Mouse (Mus musculus) urinary bladder, postnatal 25 days (tissue): ENCODE data around the gene Sash1.

ENCODE experiments used
- DNase-seq: peaks from one replicate; pipeline ENCODE4 v3.0.0; 2022; ENCODE audit warnings: low spot score

Sash1 gene

DNA sequence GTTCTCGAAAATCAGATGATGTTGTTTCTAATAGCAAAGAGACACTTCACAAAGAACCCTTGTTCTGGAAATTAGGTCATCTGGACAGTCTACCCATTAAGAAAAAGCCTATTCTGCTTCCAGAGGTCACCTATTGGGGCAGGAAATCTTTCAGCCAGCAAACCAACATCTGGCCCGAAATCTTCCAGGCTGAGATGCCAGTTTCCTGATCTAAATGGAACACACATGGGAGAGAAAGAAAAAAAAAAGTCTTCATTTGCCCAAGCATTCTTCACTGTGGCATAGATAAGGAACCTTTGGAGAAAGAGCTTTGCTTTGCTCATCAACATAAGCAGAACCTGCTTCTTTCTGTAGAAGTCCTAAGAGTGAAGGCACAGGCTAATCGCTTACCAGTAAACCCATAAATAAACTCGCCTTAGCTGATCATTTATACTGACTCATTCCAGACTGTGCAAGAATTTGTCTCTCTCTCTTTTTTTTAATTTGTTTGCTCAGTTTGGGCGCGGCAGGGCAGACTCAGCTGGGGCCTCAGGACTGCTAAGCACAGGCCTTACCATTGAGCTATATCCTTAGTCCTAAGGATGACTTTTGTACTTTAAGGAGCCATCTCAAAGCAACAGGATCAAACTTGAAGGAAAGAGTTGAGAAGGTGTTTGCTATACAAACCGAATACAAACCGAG, 13.1 kb upstream of the Sash1 start:
- no peak for DNase-seq

DNA sequence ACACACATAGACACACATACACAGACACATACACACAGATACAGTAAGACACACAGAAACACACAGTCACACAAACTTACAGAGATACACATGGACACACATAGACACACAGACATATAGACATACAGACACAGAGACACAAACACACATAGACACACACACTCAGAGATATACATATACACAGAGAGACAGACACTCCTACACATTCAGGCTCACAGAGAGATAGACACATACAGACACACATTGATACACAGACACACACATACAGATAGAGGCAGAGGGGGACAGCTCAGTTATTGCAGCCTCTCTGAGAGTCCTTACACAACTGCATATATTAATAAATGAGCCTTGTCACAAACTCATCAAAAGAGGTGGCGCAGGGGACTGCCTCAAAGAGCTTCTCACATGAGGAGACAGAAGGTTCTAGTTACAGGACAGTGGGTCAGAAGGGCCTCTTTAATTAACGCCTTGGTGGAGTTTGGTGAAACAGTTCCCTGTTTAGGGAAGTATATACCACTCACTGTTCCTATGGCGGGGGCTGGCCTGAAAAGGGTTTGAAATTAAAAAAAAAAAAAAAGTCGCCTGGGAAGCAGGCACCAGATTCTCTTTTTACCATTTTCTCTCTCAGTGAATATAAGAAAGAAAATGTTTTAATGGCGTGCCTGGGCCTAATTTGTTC, 12.4 kb upstream of the Sash1 start:
- no peak for DNase-seq

DNA sequence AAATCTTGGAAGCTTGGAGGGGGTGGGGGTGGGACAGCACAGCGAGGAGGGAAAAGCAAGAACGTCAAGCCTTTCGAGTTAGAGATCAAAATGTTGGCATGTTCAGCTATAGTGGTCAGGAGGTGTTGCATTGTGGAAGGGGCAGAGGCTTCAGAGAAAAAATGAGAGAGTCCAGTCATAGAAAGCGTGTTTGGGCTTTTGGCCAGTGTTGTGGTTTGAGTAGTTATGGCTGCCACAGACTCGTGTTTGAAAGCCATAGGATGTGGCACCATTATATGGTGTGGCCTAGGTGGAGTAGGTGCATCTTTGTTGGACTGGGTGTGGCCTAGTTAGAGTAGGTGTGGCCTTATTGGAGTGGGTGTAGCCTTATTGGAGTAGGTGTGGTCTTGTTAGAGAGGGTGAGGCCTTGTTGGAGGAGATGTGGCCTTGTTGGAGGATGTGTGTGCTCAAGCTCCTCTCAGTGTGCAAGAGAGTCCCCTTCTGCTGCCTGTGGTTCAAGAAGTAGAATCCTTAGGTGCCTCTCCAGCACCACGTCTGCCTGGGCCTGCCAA, 9.2 kb upstream of the Sash1 start:
- no peak for DNase-seq

DNA sequence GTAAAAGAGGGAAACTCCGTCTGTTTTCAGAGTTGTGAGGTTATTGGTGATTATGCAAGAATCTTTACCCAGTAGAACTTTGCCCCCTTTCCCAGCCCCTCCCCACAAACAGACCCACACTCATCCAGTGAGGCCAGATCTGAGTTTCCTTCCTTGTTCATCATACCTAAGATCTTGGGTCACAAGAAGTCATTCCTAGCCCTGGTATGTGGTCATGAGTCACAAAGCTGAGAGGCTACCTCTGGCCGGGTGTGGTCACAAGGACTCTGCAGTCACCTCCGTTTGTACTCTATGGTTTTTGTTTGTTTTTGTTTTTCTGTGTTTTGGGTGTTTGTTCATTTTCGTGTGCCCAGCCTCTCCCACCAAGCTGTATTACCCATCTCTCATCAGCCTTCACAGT, 4.6 kb upstream of the Sash1 start:
- no peak for DNase-seq

DNA sequence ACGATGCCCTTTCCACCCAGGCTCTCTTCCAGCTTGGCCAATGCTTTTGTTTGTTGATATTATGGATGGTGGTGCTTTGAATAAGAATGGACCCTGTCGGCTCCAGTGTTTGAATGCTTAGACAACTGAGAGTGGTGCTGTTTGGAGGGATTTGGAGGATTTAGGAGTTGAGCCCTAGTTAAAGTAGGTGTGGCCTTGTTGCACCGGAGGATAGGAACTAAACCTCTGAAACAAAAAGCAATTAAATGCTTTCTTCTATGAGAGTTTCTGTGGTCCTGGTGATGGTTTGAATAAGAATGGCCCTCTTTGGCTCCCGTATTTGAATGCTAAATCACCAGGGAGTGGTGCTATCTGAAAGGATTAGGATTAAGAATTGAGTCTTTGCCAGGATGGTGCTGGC, 3.5 kb upstream of the Sash1 start:
- no peak for DNase-seq

DNA sequence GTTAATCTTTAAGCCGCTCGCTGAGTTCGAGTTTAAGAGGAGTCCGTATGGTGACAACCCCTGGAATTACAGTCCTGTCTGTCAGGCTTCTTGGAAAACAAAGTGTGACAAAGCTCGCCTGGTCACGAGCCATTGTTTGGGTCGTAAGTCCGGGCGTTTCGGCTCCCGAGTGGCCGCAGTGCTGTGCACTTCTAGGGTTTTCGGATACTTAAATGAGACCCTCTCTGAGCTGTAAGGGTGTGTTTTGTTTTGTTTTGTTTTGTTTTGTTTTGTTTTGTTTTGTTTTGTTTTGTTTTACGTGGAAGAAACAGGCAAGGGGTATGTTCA, 621 bp upstream of the Sash1 start:
- no peak for DNase-seq

DNA sequence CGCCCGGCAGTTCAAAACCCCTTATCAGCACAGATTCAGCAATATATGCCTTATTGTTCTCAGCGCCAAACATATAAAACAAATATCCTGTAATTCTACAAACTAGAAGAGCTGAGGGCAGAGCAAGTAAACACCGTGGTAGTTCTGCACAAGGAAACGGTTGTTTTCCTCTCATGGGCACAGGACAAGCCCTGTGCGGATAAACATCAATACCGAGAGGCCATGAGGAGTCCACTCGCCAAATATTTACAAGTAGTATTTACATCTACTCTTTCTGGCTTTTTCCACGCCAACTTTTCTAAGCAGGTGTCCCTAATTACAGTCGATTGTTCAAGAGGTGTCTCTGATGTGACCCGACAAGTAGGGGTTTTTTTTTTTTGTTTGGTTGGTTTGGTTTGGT, 669 bp downstream of the Sash1 start:
- no peak for DNase-seq

DNA sequence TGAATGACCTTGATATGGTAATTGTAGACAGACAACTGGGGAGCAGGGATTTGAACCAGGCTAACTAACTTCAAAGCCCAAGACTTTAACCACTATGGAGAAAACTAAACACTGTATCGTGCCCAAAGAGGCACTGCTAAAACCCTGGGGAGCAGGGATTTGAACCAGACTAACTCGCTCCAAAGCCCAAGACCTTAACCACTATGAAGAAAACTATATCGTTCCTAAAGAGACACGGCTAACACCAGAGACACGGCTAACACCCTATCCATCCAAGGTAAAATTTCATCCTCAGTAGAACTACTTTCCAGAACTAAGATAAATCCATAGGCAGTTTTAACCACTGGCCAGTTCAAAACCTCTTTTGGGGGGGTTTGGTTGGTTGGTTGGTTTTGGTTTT, 1.3 kb downstream of the Sash1 start:
- no peak for DNase-seq

DNA sequence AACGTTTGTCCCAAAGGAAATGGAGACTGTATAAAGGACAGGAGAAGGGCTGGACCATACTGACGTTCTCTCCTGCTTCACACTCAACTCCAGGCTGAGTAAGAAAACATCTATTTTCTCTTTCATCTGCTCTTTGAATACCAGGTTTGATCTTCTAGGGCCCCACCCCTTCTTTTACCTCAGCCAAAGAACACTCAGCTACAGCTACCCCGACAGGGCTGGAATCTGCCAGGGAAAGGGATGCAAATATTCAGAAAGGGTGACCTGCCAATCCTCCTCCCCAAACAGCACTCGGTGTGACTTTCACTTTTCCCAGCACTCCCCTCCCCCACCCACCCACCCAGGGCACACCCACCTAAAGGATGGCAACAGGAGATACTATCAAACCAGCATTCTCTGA, 2.2 kb downstream of the Sash1 start:
- no peak for DNase-seq

DNA sequence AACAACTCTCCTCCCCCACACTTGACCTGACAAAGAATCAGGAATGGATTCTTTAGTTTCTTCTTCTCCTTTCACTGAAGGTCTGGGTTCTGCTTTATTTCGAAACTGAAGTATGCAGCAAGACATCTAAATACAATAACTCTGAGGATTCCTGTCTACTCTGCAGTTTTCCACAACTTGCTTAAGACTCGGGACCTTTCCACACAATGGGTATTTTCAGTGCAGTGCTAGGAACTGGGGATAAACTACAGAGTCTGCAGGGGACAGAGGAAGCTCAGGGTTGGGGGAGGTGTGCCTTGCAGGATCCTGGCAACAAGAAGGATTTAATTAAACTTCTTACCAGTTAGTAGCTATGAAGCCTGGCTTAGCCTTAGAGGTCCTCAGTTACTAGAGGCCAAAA, 4.1 kb downstream of the Sash1 start:
- DNase-seq: no peak

DNA sequence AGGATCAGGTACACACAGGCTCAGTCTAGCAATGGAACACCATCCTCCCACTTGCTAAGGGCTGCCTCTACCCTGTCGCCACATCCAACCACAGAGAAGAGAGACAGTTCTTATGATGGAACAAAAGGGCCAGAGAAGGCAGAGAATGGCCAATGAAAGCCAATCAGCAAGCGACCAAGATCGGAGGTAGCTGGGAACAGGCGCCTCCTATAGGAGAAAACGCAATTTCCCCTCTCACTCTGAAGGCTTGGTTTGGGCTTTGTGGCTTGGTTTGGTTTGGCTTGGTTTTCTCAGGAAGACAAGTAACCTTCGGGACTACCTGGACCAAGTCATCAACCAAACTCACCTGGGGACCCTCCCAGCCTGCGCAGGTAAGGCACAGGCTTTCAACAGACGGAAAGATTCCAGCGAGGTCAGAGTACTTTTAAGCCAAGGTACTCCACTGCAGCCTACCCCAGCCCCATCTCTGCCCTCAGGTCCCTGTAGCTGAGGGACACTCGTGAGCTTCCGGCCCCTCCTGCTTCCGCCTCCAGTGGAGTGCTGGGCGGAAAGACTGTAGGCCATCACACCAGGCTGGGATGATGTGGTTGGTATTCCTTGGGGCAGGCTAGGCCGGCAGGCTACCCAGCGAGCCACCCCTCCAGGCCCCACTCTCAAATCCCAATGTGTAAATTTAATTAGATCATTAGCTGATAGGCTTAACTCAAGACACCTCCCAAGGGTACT, 4.8 kb downstream of the Sash1 start:
- DNase-seq: no peak

DNA sequence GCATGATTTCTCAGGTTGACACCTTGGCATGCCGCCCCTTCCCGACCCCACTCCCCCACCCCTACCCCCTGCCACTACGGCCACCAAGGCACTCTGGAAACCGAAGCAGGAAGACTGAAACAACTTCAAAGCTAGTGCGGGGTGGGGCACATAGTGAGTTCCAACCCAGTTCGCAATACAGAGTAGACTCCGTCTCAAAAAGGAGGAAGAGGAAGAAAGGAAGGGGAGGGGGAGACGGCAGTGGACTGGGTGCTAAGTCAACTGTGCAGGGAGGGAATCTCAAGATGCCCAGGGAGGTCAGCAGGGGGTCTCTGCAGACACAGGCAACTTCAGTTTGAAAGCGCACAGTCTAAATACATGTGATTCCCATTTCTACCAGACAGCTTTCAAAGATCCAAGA, 7.0 kb downstream of the Sash1 start:
- DNase-seq: no peak

DNA sequence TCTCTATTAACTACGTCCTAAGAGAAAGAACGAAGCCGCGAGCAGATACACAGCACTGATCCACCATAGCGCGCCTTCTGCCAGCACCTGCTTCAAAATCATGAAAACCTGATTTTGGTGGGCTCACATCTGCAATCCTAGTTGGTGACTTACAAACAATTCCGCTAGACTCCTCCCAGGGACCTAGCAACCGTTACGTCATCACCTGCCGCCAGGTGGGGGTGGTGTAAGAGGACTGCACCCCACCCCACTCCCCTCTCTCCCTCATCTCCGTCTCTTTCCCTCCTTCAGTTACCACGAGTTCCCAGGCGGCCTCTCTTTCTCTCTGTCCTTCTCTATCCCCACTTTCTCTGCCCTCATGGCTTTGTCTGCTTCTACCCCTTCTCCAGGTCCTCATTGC, 7.5 kb downstream of the Sash1 start:
- no peak for DNase-seq

DNA sequence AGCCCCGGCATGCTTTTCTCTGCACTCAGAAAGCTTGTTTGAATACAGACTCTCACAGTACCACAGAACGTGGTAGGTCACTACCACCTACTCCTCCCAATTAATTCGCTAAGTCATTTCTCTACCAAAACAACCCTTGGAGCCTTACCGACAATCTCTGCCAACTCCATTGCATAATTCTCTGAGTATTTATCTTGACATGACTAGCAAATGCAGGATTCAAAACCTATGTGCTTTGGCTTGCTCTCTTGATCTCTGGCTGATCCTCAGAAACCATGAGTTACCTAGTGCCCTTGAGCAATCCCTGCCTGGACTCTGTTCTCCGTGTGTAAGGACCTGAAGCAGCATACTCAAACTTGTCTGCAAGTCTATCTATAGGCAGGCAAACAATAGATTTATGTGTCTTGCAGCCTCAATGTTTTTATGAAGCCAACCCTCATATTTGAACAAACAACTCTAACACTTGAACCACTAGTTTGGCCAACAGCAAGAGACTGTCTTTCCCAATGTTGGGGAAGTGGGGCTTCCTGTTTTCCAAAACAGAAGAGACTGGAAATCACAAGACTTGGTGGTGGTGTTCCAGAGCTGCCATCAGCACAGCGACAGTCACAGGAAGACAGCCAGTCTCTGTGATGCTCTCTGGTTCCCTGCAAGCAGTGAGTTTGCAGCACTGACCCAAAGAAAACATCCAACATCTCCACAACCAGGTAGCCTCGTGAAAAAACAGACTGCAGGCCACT, 12.1 kb downstream of the Sash1 start:
- DNase-seq: no peak

DNA sequence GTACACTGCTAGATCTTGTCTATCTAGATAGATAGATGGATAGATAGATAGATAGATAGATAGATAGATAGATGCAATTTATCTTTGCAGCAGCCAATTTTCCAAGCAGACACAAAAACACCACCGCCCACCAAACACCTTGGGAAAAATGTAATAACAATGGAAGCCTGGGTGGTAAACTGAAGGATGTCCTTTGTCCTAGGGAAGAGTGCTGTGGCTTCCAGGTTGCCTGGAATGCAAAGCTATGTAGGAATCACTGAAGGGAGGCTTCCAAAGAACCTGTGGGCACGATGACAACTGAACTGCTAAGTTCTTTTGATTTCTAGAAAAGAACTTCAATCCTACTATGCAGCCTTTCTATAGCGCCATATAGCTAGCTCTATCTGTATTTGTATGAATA, 13.1 kb downstream of the Sash1 start:
- no peak for DNase-seq

DNA sequence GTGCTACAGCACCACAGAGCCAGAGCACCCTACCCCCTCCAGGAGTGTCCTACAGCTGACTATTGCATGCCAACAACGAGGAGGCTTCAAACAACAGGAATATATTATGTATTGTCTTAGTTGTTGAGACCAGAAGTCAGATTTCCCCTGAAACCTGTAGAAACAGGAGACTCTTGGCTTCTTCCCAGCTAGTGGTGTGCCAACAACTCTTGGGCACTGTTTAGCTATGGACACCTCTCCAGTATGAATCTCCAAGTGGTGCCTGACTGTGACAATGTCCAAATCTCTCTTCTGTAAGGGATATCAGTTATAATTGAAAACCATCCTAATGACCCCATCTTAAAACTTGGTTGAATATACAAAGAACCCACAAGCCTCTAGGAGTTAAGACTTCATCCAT, 13.9 kb downstream of the Sash1 start:
- no peak for DNase-seq

DNA sequence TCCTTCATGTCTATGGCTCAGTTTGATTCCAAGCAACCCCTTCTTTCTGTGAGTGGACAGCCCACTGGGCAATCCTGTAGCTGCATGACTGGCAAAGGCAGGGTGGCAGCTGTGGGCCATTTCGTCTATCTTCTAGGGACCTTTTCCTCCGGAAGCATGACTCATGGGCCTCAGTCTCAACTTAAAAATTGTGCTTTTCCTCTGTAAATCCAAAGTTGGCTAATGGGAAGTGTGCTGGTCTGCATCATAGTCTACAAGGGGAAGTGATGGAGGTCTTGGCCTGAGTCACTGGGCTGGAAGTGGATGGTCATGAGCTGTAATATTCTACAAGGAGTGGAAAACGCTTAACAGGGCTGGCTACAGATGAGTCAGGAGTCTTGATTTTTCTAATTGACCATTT, 15.5 kb downstream of the Sash1 start:
- no peak for DNase-seq

DNA sequence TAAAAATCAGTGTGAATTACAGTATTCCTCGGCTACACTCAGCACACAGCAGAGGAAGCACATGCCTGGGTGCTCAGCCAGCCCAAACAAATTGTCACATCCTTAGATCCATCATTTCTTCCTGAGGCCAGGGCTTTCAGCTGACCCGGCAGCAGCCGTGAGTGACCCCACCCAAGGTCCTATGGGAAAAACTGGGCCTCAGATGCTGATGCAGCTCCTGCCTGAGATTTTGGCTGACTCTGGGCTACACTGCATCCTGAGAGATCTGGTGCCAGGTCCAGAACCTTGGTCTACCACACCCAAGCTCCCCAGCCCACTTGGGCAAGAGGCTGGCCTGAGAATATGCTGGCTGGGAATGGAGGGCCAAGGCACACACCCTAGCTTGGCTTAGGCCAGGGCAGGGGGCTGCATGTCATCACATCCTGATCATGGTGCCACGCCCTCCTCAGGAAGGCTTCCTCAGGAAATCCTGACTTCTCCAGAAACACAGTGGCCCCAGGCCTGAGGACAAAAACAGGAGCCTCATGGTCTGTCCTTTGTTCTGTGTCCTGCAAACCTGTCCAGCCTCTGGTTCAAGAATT, 19.7 kb downstream of the Sash1 start:
- DNase-seq: no peak

DNA sequence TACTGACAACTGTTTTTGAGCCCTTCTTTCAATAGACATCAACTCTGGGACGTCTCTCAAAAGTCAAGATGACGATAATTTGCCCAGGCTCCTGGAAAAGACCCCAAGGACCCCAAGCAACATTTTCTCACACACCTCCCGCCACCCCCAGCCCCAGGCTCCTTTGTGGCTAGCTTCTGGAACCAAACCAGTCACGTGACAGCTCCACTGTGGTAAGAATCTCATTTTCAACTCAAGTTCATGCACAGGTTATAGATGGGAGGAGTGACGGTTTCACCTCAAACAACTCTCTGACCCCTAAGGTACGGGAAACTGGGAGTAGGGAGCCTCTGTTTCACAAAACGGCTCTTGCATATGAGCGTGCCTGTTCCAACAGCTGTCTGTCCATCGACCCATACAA, 25.2 kb downstream of the Sash1 start:
- DNase-seq: no peak

DNA sequence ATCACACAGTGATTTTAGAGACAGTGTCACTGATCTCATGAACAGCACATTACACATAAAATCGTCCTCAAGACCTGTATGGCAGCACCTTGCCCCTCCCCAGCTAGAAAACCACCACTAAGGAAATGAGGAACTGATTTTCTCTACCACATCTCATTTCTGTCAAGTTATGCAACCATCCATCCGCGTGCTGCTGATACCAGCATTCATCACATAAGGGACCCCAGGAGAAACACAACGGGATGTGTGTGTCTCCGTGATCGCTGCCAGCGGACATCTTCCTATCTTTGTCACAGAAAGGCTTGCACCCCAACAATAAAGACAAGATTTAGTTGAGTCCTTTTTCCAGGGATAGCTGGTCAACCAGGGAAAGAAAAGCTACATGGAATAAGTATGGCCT, 27.2 kb downstream of the Sash1 start:
- no peak for DNase-seq

DNA sequence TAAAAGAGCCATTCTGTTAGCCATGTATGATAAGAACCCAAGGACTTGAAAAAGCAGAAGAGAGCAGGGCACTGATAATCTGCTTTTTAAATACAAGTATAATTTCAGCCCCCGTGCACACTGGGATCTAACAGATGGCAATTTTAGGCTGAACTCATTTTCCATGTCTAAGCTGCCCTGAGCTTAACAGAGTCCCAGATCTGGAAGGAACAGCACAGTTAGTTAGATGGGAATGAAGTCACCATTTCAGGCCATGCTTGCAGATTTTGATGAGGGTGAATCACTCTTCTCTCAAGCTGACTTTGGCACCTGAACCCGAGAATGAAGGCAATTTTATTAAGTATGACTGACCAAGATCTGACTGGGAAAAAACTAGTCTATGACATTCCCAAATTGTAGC, 28.9 kb downstream of the Sash1 start:
- DNase-seq: no peak

DNA sequence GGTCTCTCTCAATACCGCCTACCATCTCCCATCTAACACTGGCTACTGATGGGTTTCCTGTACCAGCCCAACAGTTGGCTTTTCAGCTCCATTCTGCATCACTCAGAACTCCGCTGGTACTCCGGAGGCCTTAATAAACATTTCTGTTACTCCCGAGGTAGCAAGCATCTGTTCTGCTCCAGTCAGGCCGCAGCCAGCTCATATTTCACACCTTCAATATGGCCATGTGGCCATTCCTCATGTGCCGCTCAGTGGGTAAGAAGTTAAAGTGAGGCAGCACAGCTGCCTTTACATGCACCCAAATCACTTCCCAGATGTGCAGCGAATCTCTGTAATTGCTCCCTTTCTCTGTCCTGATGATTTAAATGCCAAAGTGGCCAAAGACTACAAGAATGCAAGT, 32.5 kb downstream of the Sash1 start:
- no peak for DNase-seq
